Mouse (Mus musculus): Measurements from ENCODE around the gene Reps2.
A peak's percentile ranks its signal among the peaks of the same experiment; 100 is the strongest.

The Reps2 gene

GRCm38 (mm10) chrX:162643091-162643788 is at the start of gene Reps2:
Gene Reps2, minus strand, starts transcription at chrX:162643649.
- DNase-seq (ENCODE audit: low spot score in 2 of 2), result peak; percentile 39 to 59

GRCm38 (mm10) chrX:162691272-162691671 is 47.8 kb upstream of the Reps2 start:
- no peak for DNase-seq (ENCODE audit: low spot score in 2 of 2)

- no peak for DNase-seq (ENCODE audit: low spot score in 2 of 2)
Measured at GRCm38 (mm10) chrX:162685394-162685793, 41.9 kb upstream of the Reps2 start.

GRCm38 (mm10) chrX:162679506-162679905 is 36.1 kb upstream of the Reps2 start:
- DNase-seq (ENCODE audit: low spot score in 2 of 2), result no peak

- no peak for DNase-seq (ENCODE audit: low spot score in 2 of 2)
Measured at GRCm38 (mm10) chrX:162678820-162679219, 35.4 kb upstream of the Reps2 start.

- no peak for DNase-seq (ENCODE audit: low spot score in 2 of 2)
Measured at GRCm38 (mm10) chrX:162666166-162666565, 22.7 kb upstream of the Reps2 start.

GRCm38 (mm10) chrX:162660182-162660581 is 16.7 kb upstream of the Reps2 start:
- no peak for DNase-seq (ENCODE audit: low spot score in 2 of 2)

- no peak for DNase-seq (ENCODE audit: low spot score in 2 of 2)
Measured at GRCm38 (mm10) chrX:162653518-162653917, 10.1 kb upstream of the Reps2 start.

- no peak for DNase-seq (ENCODE audit: low spot score in 2 of 2)
Measured at GRCm38 (mm10) chrX:162652445-162652844, 9.0 kb upstream of the Reps2 start.

- no peak for DNase-seq (ENCODE audit: low spot score in 2 of 2)
Measured at GRCm38 (mm10) chrX:162651125-162651524, 7.7 kb upstream of the Reps2 start.

- no peak for DNase-seq (ENCODE audit: low spot score in 2 of 2)
Measured at GRCm38 (mm10) chrX:162643789-162644092, 292 bp upstream of the Reps2 start.

- no peak for DNase-seq (ENCODE audit: low spot score in 2 of 2)
Measured at GRCm38 (mm10) chrX:162642402-162643090, 903 bp downstream of the Reps2 start.

- no peak for DNase-seq (ENCODE audit: low spot score in 2 of 2)
Measured at GRCm38 (mm10) chrX:162641764-162642163, 1.7 kb downstream of the Reps2 start.

GRCm38 (mm10) chrX:162635159-162635558 is 8.3 kb downstream of the Reps2 start:
- DNase-seq (ENCODE audit: low spot score in 2 of 2), result no peak

- DNase-seq (ENCODE audit: low spot score in 2 of 2), result no peak
Measured at GRCm38 (mm10) chrX:162622091-162622437, 21.4 kb downstream of the Reps2 start.

- no peak for DNase-seq (ENCODE audit: low spot score in 2 of 2)
Measured at GRCm38 (mm10) chrX:162621194-162622090, 22.0 kb downstream of the Reps2 start.

GRCm38 (mm10) chrX:162619705-162620104 is 23.7 kb downstream of the Reps2 start:
- DNase-seq (ENCODE audit: low spot score in 2 of 2), result no peak

- DNase-seq (ENCODE audit: low spot score in 2 of 2), result no peak
Measured at GRCm38 (mm10) chrX:162618547-162618946, 24.9 kb downstream of the Reps2 start.

- DNase-seq (ENCODE audit: low spot score in 2 of 2), result no peak
Measured at GRCm38 (mm10) chrX:162606113-162606512, 37.3 kb downstream of the Reps2 start.

- no peak for DNase-seq (ENCODE audit: low spot score in 2 of 2)
Measured at GRCm38 (mm10) chrX:162599666-162600065, 43.8 kb downstream of the Reps2 start.

GRCm38 (mm10) chrX:162591005-162591801 is 52.2 kb downstream of the Reps2 start:
- no peak for DNase-seq (ENCODE audit: low spot score in 2 of 2)

Data from left cerebral cortex, adult 9 months (tissue).